Mouse (Mus musculus) CD4-positive, CD25-positive, alpha-beta regulatory T cell (primary cell): ENCODE measurements around the gene Ifi44. TPM values are rescaled to one million over a fixed set of nuclear protein-coding genes. Genes with fewer than 3 reads are reported as not detected.

Experiments used
- polyA plus RNA-seq: library from polyadenylated mRNA; unstranded; fragments of 100-300 nt; shearing (Covaris generic); gene quantifications from one replicate; pipeline ENCODE4 v1.2.1, GENCODE M21; 2017

Gene Ifi44
- 2.4 TPM for polyA plus RNA-seq

DNA sequence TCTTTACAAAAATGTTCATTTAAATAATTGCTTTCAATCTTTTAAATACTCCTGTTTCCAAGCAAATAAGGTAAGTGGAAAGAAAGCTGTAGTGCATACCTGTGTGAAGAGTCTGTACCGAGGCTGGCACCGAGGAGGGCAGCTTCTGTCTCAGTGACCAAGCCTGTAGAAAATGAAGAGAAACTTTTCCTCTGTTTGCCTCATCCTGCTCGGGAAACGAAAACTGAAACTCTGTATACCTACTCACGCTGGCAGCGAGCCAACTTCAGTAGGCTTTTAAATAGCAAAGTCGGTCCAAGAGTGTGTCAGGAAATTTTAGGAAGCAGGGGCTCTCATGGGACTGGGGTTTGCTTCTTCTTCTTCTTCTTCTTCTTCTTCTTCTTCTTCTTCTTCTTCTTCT is at the start of gene Ifi44:
Ifi44 (minus strand) TSS at position 224 of the 400 bp plus-strand sequence.

Other genes starting within 250 kb of the Ifi44 start
- not detected for gene Ifi44l, start 12.9 kb upstream of the Ifi44 start, polyA plus RNA-seq
- not detected for gene Ptgfr, start 87.7 kb upstream of the Ifi44 start, polyA plus RNA-seq